Mouse (Mus musculus) inflammation-experienced regulatory T-cells, adult 6 months (primary cell): Measurements from ENCODE around the gene Slc30a4. TPM values are rescaled to one million over a fixed set of nuclear protein-coding genes. Genes with fewer than 3 reads are reported as not detected.

Experiments used
- ATAC-seq: one replicate; pipeline ENCODE4 v1.8.0; 2017
- polyA plus RNA-seq, 3 experiments: library from polyadenylated mRNA; unstranded; fragments of 100-300 nt; shearing (Covaris generic); gene quantifications; one replicate each; pipeline ENCODE4 v1.2.1; 2017

Gene Slc30a4
- polyA plus RNA-seq, 3 experiments from 2014 or later = 0.15 to 0.91 (median 0.59) TPM

DNA sequence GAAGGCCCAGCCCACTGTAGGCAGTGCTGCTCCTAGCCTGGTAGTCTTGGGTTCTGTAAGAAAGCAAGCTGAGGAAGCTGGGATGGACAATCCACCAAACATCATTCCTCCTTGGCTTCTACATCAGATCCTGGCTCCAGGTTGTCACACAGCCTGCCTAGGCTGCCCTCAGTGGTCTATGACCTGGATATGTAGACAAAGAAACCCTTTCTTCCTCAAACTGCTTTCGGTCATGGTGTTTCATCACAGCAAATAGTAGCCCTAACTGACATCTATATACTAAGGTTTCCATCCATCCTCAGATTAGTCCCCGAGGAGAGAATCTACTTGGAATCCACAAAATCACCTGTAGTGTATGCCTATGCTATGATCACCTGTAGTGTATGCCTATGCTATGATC lies 27.3 kb downstream of the Slc30a4 start:
- no peak for ATAC-seq

DNA sequence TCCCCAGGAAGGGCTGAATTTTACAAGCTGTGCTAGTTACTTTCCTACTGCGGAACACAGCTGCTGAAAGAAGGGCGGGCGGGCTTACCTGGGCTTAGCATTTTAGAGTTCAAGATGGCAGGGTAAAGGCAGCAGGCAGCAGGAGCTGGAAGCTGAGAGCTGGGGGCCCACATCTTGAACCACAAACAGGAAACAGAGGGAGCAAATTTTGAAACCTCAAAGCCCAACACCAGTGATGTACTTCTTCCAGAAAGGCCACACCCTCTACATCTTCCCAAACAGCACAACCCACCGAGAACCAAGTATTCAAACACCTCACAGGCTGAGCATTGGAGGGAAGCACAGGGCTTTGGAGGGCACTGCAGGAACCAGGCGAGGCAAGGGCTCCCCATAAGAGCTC lies 29.6 kb downstream of the Slc30a4 start:
- ATAC-seq = no peak

DNA sequence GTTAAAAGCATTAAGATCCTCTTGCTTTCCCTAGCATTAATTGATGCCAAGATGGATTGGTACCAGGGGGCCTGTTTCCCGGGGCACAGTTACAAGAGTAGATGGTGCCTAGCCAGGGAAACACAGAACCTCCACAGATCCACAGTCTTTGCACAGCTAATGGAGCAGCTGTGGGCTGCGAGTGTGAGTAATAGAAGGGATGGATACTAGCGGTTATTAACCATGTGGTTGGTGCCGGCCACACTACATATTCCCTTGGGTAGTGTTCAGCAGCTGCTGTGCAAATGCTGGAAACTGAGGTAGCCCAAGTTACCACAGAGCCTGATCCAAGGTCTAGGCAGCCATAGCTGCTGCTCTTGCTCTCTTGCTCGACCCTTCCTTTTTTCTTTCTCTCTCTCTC lies 30.7 kb downstream of the Slc30a4 start:
- no peak for ATAC-seq

DNA sequence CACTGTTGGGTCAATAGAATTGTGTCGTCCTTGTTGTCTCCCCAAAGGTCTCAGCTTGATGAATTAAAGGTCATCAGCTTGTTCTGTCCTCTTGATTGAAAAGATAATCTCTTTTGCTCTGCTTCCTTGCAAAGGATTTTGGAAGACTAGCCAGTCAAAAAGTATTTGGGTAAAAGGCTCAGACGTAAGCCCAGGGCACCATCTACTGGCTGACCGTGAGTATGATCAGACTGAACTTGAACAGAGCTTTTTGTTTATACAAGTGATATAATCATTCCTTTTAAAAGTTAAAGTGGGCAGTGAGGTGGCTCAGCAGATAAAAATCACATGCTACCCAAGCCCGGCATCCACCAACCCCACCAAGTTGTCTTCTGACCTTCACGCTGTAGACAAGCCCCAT lies 34.6 kb downstream of the Slc30a4 start:
- ATAC-seq = peak; percentile 56

DNA sequence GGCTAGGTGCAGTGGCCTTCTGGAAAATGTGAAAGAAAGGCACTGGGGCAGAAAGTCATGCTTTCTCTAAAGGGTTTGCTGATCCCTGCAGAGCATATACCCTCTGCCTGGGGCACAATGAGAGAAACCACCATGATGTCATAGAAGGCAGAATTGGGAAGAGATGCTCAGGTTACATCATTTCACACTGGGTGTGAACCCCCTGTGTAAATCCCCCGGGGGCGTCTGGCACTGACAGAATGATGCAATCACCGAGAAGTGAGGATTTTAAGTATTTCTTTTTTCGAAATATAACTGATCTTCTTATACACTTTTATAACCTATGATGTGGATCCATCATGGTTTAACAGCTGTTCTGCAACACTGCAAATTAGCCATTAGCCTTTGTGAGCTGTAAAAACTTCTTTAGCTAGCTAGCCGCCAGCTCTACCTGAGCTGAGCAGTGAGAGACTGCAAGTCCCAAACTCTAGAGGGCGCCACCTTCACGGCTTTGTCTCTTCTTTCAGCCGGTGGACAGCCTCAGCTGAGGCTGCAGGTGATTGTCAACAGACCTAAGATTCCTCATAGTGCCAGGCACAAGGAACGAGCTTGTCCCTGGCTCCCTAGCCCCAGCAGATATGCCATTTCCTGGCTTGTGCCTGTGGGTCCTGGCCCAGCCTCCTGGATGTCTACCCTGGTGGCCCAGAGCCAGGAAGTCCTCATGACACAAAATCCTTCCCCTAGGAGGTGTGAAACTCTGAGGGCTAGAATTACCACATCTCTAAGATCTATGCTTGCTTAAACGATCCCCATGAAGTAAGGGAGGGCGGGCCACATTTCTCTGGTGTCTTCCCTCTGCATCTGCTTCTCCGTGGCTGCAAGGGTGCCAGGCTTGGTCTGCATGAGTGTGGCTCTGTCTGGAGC lies 36.2 kb downstream of the Slc30a4 start:
- ATAC-seq = peak; percentile 67

DNA sequence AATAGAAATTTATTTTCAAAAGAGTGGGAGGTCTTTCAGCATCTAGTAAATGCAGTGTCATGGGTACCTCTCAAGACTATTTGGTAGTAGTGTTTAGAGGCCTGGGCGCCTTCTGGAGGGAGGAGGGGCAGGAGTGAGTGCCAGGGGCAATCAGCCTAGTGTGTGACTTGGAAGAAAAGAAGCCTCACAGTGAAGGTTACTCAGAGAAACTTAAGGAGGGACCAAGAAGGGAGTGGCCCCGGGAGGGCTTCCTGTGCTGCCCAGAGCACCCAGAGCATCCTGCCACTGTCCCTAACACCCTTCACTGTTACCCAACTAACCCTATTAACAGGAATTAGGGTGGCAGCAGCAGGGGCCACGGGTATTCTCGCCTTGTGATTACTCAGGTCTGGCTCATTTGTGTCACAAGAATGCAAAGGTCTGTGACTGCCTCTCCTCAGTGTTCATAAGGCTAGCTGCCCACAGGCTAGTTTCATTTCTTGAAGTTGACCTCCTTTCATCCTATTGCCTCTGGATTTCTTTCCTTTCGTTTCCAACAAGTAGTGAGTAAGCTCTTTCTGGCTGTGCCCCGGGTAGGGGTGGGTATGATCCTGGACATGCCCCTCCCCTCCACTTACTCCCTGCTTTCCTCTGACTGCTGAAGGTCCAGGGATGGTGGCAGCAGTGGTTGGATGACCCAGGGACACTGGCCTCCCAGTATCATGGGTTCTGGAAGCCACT lies 37.0 kb downstream of the Slc30a4 start:
- ATAC-seq = no peak

DNA sequence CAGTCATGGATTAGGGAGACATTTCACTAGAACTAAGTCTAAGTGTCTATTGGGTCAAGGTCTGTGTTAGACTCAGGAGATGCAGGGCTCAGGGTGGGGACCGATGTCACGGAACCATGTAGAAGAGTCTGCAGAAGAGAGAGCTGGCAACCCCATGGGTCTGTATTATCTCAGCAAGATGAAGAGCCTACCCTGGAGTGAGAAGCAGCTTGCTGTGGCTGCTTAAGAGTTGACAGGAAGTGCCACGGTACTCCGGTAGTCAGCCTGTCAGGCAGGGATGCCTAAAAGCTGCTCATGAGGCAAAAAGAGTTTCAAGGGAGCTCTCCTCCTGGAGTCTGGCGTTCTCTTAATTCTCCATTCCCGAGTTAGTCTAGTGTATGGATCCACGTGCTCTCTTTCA lies 42.6 kb downstream of the Slc30a4 start:
- no peak for ATAC-seq

DNA sequence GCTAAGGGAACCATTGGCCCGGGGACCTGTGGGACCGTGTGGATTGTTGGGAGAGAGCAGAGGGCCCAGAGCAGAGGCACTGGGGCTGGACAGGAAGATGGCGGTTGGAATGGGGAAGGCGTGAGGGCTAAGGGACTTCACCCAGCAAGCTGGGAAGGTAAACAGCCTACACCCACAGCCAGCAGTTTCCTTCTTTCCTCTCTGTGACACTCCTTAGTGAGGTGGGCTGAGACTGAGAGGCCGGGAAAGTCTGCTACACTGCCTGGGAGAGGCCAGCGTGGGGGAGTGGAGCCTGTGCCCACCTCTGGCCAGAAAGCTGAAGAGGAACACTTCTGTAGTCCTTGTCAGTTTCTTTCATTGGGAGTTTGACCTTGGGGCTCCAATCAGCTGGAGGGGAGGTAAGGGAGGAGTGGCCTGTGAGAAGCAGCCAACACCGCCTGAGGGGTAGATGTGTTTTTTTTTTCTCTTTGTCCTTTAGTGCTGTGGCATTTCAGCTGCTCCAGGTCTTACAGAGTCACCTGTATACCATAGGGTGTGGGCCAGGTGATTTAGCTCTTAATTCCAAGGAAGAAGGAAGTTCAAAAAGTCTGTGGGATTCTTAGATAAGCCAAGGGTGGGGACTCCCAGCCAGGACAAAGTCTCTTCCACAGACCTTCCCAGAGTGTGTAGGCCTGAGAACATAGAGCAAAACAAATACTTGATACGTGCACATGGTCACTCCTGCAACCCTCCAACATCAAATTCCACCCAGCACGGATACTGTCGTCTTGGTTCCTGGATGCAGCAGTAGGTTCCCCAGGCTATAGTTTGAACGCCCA lies 44.5 kb downstream of the Slc30a4 start:
- no peak for ATAC-seq

DNA sequence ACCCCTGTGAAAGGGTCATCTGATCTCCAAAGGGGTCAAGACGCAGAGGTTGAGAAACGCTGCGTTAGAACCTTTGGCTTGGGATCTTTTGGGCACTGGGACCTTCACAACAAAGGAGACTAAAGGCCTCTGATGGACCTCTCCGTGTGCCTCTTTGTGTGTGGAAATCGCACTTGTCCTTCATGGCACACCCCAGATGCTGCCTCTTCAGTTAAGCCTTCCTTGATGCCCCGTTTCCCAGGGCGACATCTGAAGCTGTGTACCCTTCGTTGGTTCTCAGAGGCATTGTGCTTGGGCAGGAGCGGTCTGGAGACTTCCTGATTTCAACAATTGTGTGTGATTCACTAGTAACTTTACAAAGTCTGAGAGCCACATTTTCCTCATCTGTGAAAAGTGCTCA lies 45.7 kb downstream of the Slc30a4 start:
- no peak for ATAC-seq

DNA sequence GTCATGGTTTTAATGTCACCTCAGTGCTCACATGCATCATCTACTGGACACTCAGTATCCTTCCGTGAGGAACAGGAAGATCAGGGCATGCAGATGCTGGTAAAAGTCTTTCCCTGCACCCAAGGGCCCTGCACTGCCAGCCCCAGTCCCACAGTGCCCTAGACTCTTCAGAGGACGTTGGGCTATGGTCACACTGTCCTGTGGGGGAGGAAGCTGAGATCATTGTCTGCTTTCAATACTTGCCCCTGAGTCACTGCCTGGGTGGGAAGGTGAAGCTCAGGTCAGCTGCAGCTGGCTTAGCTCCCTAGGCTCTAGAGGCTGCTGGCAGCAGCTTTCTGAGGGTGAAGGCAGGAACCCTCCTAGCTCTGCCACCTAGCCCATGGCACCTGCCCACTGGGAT lies 46.4 kb downstream of the Slc30a4 start:
- ATAC-seq = no peak

DNA sequence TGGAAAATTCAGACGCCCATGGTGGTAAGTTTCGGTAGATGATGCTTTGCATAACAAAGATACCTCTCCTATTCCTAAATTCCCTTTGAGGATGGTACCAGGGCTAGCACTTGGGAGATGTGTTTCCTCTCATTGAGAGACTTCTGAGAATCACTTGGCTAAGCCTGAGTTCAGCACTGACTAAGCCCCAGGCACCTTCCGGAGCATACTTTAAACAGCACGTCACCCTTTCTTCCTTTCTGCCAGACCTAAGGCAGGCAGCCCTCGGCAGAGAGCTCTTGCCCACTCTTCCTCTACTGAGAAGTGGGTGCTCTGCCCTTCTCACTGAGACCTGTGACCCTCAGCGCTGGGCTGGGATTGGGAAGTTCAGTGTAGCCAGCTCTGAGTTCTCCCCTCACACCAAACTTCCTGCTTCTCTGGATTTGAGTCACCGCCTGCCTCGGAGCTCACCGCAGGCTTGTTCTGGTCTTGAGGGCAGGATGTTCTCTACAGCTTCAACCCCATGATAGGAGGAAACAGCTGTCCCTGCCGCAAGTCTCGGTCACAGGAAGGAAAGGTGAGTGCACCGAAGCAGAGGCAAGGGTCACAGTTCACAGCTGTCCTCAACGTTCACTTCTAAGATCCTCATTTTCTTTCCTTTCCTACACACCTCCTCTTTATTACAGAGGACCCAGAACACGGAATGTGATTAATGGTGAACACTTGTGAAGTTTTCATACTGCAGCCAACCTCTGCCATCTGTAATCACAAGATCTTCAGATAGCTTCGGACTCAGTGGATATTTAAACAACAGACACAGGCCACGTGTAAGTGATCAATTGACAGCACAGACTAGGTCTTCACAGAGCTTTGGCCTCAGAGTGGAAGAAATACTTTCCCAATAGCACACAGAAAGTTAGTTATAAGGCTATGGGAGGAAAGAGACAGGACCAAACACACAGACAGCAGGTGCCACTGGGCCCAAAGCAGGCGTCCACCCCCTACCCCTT lies 50.1 kb downstream of the Slc30a4 start:
- ATAC-seq = peak; percentile 98

DNA sequence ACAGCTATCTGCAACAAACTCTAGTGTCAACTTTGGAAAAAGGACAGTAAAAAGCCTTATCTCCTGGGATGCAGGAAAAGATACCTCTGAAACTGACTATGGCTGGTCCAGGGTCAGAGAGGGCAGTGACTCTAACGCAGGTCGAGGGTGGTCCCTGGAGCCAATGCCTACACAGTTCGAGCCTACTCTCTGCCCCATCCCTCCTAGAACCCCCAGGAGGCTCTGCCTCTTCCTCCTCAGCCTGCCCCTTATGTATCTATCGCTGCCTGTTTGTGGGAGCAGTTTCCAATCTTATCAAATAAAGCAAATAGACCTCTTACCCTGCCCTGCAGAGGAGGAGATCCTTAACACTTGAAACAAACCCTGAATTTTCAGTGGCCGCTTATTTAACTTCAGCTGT lies 63.8 kb downstream of the Slc30a4 start:
- ATAC-seq = no peak

DNA sequence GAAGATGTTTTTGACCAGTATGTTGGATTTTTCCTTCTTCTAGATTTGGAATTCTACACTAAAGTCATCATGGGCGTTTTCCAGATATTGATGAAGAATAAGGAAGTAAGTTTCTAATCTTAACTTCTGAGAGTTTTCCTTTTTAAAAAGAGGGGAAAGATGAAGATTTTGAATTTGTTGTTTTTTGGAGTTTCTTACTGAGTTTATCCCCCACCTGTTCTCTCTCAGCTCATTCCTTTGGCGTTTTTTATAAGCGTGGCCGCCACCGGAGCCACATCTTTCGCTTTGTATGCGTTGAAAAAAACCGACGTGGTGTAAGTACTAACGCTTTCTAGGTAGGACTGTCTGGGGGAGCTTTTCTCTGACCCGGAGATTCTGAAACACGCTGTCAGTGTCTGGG lies 64.4 kb downstream of the Slc30a4 start:
- no peak for ATAC-seq

DNA sequence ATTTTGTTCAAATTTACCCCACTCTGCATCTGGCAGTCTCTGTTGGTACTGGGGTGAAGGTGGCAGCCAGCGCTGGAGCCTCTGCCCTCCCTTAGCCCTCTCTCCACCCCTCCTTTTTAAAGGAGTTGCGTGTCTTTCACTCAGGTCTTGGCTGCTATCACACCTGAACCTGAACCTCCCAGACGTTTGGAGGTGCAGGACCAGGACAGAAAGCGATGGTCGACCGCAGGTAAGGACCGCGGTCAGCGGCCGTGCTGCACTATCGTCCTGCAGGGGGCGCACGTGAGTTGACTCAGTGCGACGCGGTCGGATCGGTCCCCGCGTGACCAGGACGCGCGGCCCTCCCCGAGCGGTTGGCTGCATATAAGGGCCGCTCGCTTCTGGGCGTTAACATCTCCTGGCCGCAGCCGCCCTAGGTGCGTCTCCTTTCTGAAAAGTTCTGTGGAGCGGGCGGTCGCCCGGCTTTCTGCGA lies 64.9 kb downstream of the Slc30a4 start:
- ATAC-seq = peak; percentile 63

DNA sequence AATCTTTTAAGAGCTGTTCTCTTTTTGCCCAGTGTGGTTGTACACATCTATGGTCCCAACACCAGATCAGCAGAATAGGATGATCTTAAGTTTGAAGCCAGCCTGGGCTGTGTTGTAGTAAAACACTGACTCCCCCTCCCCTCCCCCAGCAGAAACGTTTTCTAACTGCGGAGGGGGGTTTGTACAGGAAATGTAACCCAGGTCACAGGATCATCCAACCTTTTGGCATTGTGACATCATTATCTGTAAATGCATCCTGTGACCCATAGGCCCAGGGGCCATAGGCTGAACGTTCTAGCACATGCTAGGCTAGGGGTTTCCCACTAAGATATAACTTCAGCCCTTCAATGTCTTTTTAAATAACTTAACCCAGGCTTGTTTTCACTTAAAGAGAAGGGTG lies 65.8 kb downstream of the Slc30a4 start, which contains the start of gene AA467197:
TSS of gene AA467197 (plus strand) at position 301 of the 400 bp plus-strand sequence.
- no peak for ATAC-seq

Other genes starting within 250 kb of the Slc30a4 start
- gene Gm14085, start 217.7 kb downstream of the Slc30a4 start, polyA plus RNA-seq = 10 to 100 TPM in 1 of 3 experiments, 1 to 10 TPM in 1, under 1 TPM in 1; 0.20 to 14.7 (median 5.5) TPM
- 1 to 10 TPM in 1 of 3 experiments, under 1 TPM in 2; 0.32 to 1.7 (median 0.46) TPM for gene Gatm, start 91.4 kb downstream of the Slc30a4 start, polyA plus RNA-seq
- gene AA467197, start 65.7 kb downstream of the Slc30a4 start, polyA plus RNA-seq = 1 to 10 TPM in 1 of 3 experiments, not detected in 2; 5.0 TPM
- 10 to 100 TPM; 41.1 to 56.1 (median 46.3) TPM for gene Bloc1s6, start 35.8 kb upstream of the Slc30a4 start, polyA plus RNA-seq
- gene Sqor, start 62.6 kb upstream of the Slc30a4 start, polyA plus RNA-seq = 10 to 100 TPM in 2 of 3 experiments, 1 to 10 TPM in 1; 4.6 to 14.9 (median 14.8) TPM